Mouse (Mus musculus): Measurements from ENCODE around the gene Git2. TPM values are rescaled to one million over a fixed set of nuclear protein-coding genes. Genes with fewer than 3 reads are reported as not detected.

Git2 gene
- total RNA-seq (2021), result 10 to 100 TPM; 38.8 to 49.5 TPM

- no peak for DNase-seq
These were observed at the start of gene Git2 for GRCm38 (mm10) chr5:114775056-114775979. Git2 (minus strand) TSS chr5:114775517.

GRCm38 (mm10) chr5:114824197-114824596, 48.9 kb upstream of the Git2 start:
- no peak for DNase-seq

GRCm38 (mm10) chr5:114822796-114823688, 47.7 kb upstream of the Git2 start, which contains the start of gene 1500011B03Rik:
1500011B03Rik (minus strand) TSS chr5:114823468.
- peak; percentile 78 for DNase-seq

- no peak for DNase-seq
These were observed 42.8 kb upstream of the Git2 start for GRCm38 (mm10) chr5:114818124-114818523.

- DNase-seq, result no peak
These were observed 41.3 kb upstream of the Git2 start for GRCm38 (mm10) chr5:114816599-114816998.

GRCm38 (mm10) chr5:114813525-114814181, 38.3 kb upstream of the Git2 start:
- DNase-seq, result peak; percentile 89

GRCm38 (mm10) chr5:114809826-114810225, 34.5 kb upstream of the Git2 start:
- no peak for DNase-seq

- no peak for DNase-seq
These were observed 34.0 kb upstream of the Git2 start for GRCm38 (mm10) chr5:114809181-114809756.

GRCm38 (mm10) chr5:114808385-114808784, 33.1 kb upstream of the Git2 start:
- no peak for DNase-seq

- DNase-seq, result no peak
These were observed 32.6 kb upstream of the Git2 start for GRCm38 (mm10) chr5:114807893-114808292.

- no peak for DNase-seq
These were observed 32.2 kb upstream of the Git2 start for GRCm38 (mm10) chr5:114807468-114807867.

GRCm38 (mm10) chr5:114807063-114807462, 31.7 kb upstream of the Git2 start:
- no peak for DNase-seq

GRCm38 (mm10) chr5:114806636-114807035, 31.3 kb upstream of the Git2 start:
- no peak for DNase-seq

- no peak for DNase-seq
These were observed 30.4 kb upstream of the Git2 start for GRCm38 (mm10) chr5:114805436-114806350.

GRCm38 (mm10) chr5:114804958-114805357, 29.6 kb upstream of the Git2 start:
- peak; percentile 53 for DNase-seq

- DNase-seq, result no peak
These were observed 29.0 kb upstream of the Git2 start for GRCm38 (mm10) chr5:114804335-114804734.

- no peak for DNase-seq
These were observed 27.9 kb upstream of the Git2 start for GRCm38 (mm10) chr5:114803231-114803630.

GRCm38 (mm10) chr5:114801841-114802240, 26.5 kb upstream of the Git2 start:
- no peak for DNase-seq

- no peak for DNase-seq
These were observed 25.7 kb upstream of the Git2 start for GRCm38 (mm10) chr5:114801049-114801448.

GRCm38 (mm10) chr5:114799848-114800247, 24.5 kb upstream of the Git2 start:
- DNase-seq, result no peak

- DNase-seq, result no peak
These were observed 21.9 kb upstream of the Git2 start for GRCm38 (mm10) chr5:114797253-114797652.

Measured in heart, postnatal 4 days (tissue).